Mouse (Mus musculus): ENCODE data around the gene Krt78. TPM values are rescaled to one million over a fixed set of nuclear protein-coding genes. Genes with fewer than 3 reads are reported as not detected.

The Krt78 gene
- polyA plus RNA-seq (2021; fragmentation: Nextera tagmentation) = not detected in 2 replicates
- long read RNA-seq, experiment 1 = 0 reads
- long read RNA-seq, experiment 2 = 0 reads

GRCm38 (mm10) chr15:101954187-101954586 lies at the start of gene Krt78:
Gene Krt78, minus strand, starts transcription at chr15:101954287.

DNA sequence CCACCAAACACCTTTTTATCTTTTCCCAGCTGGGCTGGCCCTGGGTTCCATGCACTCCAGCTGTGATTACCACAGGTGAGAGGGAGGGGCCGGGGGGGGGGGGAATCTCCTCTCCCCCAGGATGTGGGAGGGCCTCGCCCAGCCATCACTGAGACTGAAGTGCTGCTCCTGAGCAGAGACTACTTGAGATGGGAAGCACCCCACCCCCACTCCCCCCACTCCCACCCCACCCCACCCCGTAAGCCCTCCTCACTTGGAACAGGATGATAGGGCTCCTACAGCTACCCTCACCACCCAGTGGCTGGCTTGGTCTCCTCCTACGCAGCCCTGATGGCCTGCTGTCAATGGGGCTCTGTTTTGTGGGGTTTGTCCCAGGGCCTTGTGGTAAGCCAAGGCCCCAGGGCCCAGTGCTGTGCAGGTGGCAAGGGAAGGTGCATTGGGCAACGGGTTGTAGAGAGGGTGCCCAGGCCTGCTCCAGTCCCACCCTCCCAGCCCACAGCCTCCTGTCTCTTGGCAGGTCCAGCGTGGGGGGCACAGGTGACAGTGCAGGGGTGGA lies 13.7 kb downstream of the Krt78 start, which contains the start of gene Krt79:
Krt79 (minus strand) TSS at position 51 of the 556 bp plus-strand sequence.

DNA sequence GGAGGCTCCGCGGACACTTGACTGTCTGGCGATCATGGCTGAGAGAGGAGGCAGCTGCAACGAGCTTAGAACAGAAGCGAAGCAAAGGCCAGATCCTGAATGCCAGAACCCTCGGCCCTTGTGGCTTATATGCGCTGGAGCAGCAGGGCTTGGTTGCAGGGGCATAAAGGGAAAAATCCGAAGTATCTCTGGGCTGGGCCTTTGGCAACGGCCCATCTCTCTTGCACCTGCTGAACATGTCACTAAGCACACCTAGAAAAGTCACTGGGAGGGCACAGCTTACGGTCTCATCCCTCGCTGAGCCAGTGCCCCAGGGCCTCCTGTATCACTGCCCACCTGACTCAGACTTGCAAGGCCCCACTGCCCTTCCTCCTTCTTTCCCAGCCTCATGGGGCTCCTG lies 29.5 kb downstream of the Krt78 start, which contains the start of gene Krt4:
Krt4 (minus strand) TSS at position 101 of the 400 bp plus-strand sequence.

Other genes starting within 250 kb of the Krt78 start
- 0.38 and 0.46 TPM in 2 replicates for gene Krt5, start 241.4 kb downstream of the Krt78 start, polyA plus RNA-seq (2021; fragmentation: Nextera tagmentation)
- not detected in 2 replicates for gene Krt71, start 211.2 kb downstream of the Krt78 start, polyA plus RNA-seq (2021; fragmentation: Nextera tagmentation)
- gene Krt72, start 167.8 kb downstream of the Krt78 start, polyA plus RNA-seq (2021; fragmentation: Nextera tagmentation) = not detected in 2 replicates
- gene Krt73, start 151.9 kb downstream of the Krt78 start, polyA plus RNA-seq (2021; fragmentation: Nextera tagmentation) = 3.9 and 4.0 TPM in 2 replicates
- gene Krt2, start 136.1 kb downstream of the Krt78 start, polyA plus RNA-seq (2021; fragmentation: Nextera tagmentation) = 0.48 and 1.0 TPM in 2 replicates
- gene Krt1, start 103.5 kb downstream of the Krt78 start, polyA plus RNA-seq (2021; fragmentation: Nextera tagmentation) = 5.6 and 6.0 TPM in 2 replicates
- 4.4 and 4.5 TPM in 2 replicates for gene Krt77, start 84.6 kb downstream of the Krt78 start, polyA plus RNA-seq (2021; fragmentation: Nextera tagmentation)
- gene Krt76, start 61.4 kb downstream of the Krt78 start, polyA plus RNA-seq (2021; fragmentation: Nextera tagmentation) = not detected in 2 replicates
- not detected in 2 replicates for gene Krt4, start 29.6 kb downstream of the Krt78 start, polyA plus RNA-seq (2021; fragmentation: Nextera tagmentation)
- gene Krt79, start 14.0 kb downstream of the Krt78 start, polyA plus RNA-seq (2021; fragmentation: Nextera tagmentation) = 0.67 and 0.80 TPM in 2 replicates
- gene Krt8, start 50.2 kb upstream of the Krt78 start, polyA plus RNA-seq (2021; fragmentation: Nextera tagmentation) = 0.53 and 5.4 TPM in 2 replicates
- 2.5 and 32.1 TPM in 2 replicates for gene Krt18, start 73.9 kb upstream of the Krt78 start, polyA plus RNA-seq (2021; fragmentation: Nextera tagmentation)
- 60.8 and 64.7 TPM in 2 replicates for gene Eif4b, start 119.5 kb upstream of the Krt78 start, polyA plus RNA-seq (2021; fragmentation: Nextera tagmentation)
- gene Tns2, start 146.1 kb upstream of the Krt78 start, polyA plus RNA-seq (2021; fragmentation: Nextera tagmentation) = 3.7 and 6.3 TPM in 2 replicates
- gene Spryd3, start 181.9 kb upstream of the Krt78 start, polyA plus RNA-seq (2021; fragmentation: Nextera tagmentation) = 24.4 and 24.7 TPM in 2 replicates
- 43.5 and 48.0 TPM in 2 replicates for gene Igfbp6, start 190.1 kb upstream of the Krt78 start, polyA plus RNA-seq (2021; fragmentation: Nextera tagmentation)
- not detected in 2 replicates for gene Soat2, start 196.2 kb upstream of the Krt78 start, polyA plus RNA-seq (2021; fragmentation: Nextera tagmentation)
- gene Zfp740, start 249.0 kb upstream of the Krt78 start, polyA plus RNA-seq (2021; fragmentation: Nextera tagmentation) = 4.8 and 5.1 TPM in 2 replicates